Mouse (Mus musculus): ENCODE measurements around the gene Drd4. TPM values are rescaled to one million over a fixed set of nuclear protein-coding genes. Genes with fewer than 3 reads are reported as not detected.

Gene Drd4
- total and polyA plus RNA-seq, 3 experiments: not detected

DNA sequence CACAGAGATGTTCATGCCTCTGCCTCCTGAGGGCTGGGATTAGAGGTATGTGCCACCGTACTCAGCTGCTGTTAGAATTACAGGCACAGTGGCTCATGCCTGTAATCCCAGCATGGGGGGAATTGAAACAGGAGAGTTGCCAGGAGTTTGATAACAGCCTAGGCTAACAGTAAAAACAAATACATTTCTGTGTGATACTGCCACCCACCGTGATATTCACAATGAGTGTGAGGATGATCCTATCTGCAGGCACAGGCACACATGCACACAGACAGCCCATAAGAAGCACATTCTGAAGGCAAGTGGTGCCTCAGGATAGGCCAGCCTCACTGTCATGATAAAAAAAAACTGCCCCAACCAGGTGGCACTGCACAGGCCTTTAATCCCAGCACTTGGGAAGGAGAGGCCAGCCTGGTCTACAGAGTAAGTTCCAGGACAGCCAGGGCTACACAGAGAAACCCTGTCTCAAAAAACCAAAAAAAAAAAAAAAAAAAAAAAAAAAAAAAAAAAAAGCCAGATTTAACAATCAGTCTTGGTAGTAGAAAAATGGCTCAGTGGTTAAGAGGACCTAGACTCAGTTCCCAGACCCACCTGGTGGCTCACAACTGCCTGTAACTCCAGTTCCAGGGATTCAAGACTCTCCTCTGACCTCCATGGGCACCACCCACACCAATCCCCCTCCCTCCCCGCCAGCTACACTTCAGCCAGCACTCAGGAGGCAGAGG, 6.3 kb downstream of the Drd4 start:
- peak; percentile 34 for DNase-seq (ENCODE audit: low read depth, low spot score)
- H3K9me3 ChIP-seq (replicated peaks; ENCODE audit: insufficient read depth, low read length): no peaks in the 10 kb centered on the region
- H3K27me3 ChIP-seq (ENCODE audit: control insufficient read depth in 1 of 2, insufficient read depth in 2 of 2, low read length in 2 of 2): no peaks in the 10 kb centered on the region
- H3K79me2 ChIP-seq (ENCODE audit: control insufficient read depth, insufficient read depth, low read length, poor library complexity): no peaks in the 10 kb centered on the region
- H3K4me3 ChIP-seq (ENCODE audit: control insufficient read depth in 1 of 2, insufficient read depth in 1 of 2, low read depth in 2 of 2, low read length in 2 of 2): no peak overlapping the region
- H3K27ac ChIP-seq (ENCODE audit: control insufficient read depth, low read depth, low read length): no peak overlapping the region
- no peak for TF ChIP-seq GATA1 (IDR thresholded peaks at IDR 0.05; ENCODE audit: low read depth, low read length)
- TF ChIP-seq MXI1 (IDR thresholded peaks at IDR 0.05; ENCODE audit: low read depth, low read length): no peak
- no peak for TF ChIP-seq JUND (IDR thresholded peaks at IDR 0.05; ENCODE audit: low read depth, low read length)
- TF ChIP-seq USF1 (IDR thresholded peaks at IDR 0.05; ENCODE audit: low read depth, low read length): no peak
- TF ChIP-seq ZNF384 (IDR thresholded peaks at IDR 0.05; ENCODE audit: low read depth, low read length): peak; percentile 70
- TF ChIP-seq TBP (IDR thresholded peaks at IDR 0.05; ENCODE audit: low read depth, low read length): peak; percentile 57; the same call in 1 of the 2 replicates
- no peak overlapping the region for H3K9ac ChIP-seq (ENCODE audit: control insufficient read depth, low read depth, low read length, poor library complexity, severe bottlenecking)
- H3K4me1 ChIP-seq (ENCODE audit: control insufficient read depth in 1 of 2, insufficient read depth in 2 of 2, low read length in 2 of 2): no peaks in the 10 kb centered on the region
- H3K36me3 ChIP-seq (ENCODE audit: control insufficient read depth in 1 of 2, insufficient read depth in 2 of 2, low read length in 2 of 2): no peaks in the 10 kb centered on the region; a peak in 1 of 4 replicates

DNA sequence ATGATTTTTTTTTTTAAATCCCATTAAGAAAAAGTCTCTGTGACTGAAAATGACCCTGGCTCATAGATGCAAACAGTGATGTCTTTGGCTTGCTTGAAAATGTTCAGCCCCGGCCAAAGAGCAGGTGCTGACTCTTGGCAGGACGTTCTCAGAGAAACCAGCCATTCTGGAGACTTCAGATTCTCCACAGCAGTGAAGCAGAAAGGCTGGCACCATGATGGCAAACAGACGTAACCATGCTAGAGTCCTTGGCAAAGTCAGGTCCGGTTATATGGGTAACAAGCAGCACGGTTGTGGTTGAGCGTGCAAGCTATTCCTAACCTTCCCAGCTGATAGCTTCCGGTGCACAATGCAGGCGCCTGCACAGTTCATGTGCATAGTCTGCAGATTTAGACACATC, 7.4 kb downstream of the Drd4 start:
- Histone ChIP-seq H3K9ac (ENCODE audit: control insufficient read depth, low read depth, low read length, poor library complexity, severe bottlenecking) (no peak overlapping the region), H3K4me1 (ENCODE audit: control insufficient read depth in 1 of 2, insufficient read depth in 2 of 2, low read length in 2 of 2) (no peaks in the 10 kb centered on the region), H3K9me3 (replicated peaks; ENCODE audit: insufficient read depth, low read length) (no peaks in the 10 kb centered on the region), H3K27me3 (ENCODE audit: control insufficient read depth in 1 of 2, insufficient read depth in 2 of 2, low read length in 2 of 2) (no peaks in the 10 kb centered on the region), H3K79me2 (ENCODE audit: control insufficient read depth, insufficient read depth, low read length, poor library complexity) (no peaks in the 10 kb centered on the region), H3K4me3 (ENCODE audit: control insufficient read depth in 1 of 2, insufficient read depth in 1 of 2, low read depth in 2 of 2, low read length in 2 of 2) (no peak overlapping the region), H3K27ac (ENCODE audit: control insufficient read depth, low read depth, low read length) (no peak overlapping the region), H3K36me3 (ENCODE audit: control insufficient read depth in 1 of 2, insufficient read depth in 2 of 2, low read length in 2 of 2) (no peaks in the 10 kb centered on the region; a peak in 1 of 4 replicates)
- no peak for TF ChIP-seq SIN3A (IDR thresholded peaks at IDR 0.05; ENCODE audit: low read length)
- TF ChIP-seq MYB (IDR thresholded peaks at IDR 0.05; ENCODE audit: low read depth, low read length): no peak
- no peak for TF ChIP-seq NRF1 (IDR thresholded peaks at IDR 0.05; ENCODE audit: insufficient read depth, low read depth, low read length, poor library complexity, severe bottlenecking)
- no peak for TF ChIP-seq ZMIZ1 (IDR thresholded peaks at IDR 0.05; ENCODE audit: low read depth, low read length)
- no peak for TF ChIP-seq GABPA (IDR thresholded peaks at IDR 0.05; ENCODE audit: low read depth, low read length)
- TF ChIP-seq BHLHE40 (IDR thresholded peaks at IDR 0.05; ENCODE audit: borderline replicate concordance, low read depth, low read length): no peak
- TF ChIP-seq GATA1 (IDR thresholded peaks at IDR 0.05; ENCODE audit: low read depth, low read length): no peak
- no peak for TF ChIP-seq NELFE (IDR thresholded peaks at IDR 0.05; ENCODE audit: low read depth, low read length)
- no peak for TF ChIP-seq MAX (IDR thresholded peaks at IDR 0.05; ENCODE audit: low read length)
- TF ChIP-seq MYC (IDR thresholded peaks at IDR 0.05; ENCODE audit: low read depth, low read length): no peak
- no peak for TF ChIP-seq E2F4 (IDR thresholded peaks at IDR 0.05; ENCODE audit: borderline replicate concordance, low read depth, low read length)
- TF ChIP-seq ETS1 (IDR thresholded peaks at IDR 0.05; ENCODE audit: low read depth, low read length): no peak
- DNase-seq (ENCODE audit: low read depth, low spot score): no peak
